Comparison of ENCODE assay signal across 5 mouse cellular contexts in the genomic region with DNA sequence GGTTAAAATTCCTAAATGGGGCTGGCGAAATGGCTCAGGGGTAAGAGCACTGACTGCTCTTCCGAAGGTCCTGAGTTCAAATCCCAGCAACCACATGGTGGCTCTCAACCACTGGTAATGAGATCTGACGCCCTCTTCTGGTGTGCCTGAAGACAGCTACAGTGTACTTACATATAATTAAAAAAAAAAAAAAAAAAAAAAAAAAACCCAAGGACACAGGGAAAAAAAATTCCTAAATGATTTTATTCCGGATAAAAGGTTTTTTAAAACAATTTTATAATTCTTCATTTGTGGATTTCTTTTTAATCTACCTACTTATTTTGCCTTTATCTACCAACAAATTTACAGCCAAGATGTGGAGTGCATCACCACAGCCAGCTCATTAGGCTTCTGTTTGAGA. TPM values are rescaled to one million over a fixed set of nuclear protein-coding genes. Genes with fewer than 3 reads are reported as not detected.
A peak's percentile ranks its signal among the peaks of the same experiment; 100 is the strongest.
DNase-seq lines count a peak whose midpoint lies in the region; ATAC-seq and TF ChIP-seq lines count a peak whose summit lies in the region.
"Not testable (repeated sequence)": the region's sequence is repeated elsewhere in the genome, so short reads cannot be mapped to it uniquely, and the experiment has no call there.

No protein-coding gene starts in this region.

- 91% methylated on average over 4 of the region's 4 CpGs for WGBS in heart, adult 2 months
- 92% methylated on average over 4 of the region's 4 CpGs for WGBS in midbrain, embryonic 11.5 days

- not testable (repeated sequence) for TF ChIP-seq CTCF in CH12.LX (conservative IDR thresholded peaks at IDR 0.05 in 1 of 2, IDR thresholded peaks at IDR 0.05 in 1 of 2; ENCODE audit: low read depth in 2 of 2, low read length in 2 of 2)
- peak in 1 of 3 experiments; percentile 14; a peak in 1 of 6 replicates for TF ChIP-seq CTCF in MEL (IDR thresholded peaks at IDR 0.05 in 2 of 3, conservative IDR thresholded peaks at IDR 0.05 in 1 of 3; ENCODE audit: control insufficient read depth in 1 of 3, insufficient read depth in 1 of 3, low read depth in 2 of 3, low read length in 3 of 3, poor library complexity in 1 of 3, severe bottlenecking in 1 of 3)
- TF ChIP-seq CTCF in heart, adult 2 months (IDR thresholded peaks at IDR 0.05), result 0 out of 2 replicates have a peak, but pooled peaks have one; percentile 6
- peak; percentile 35; the same call in 1 of the 2 replicates for TF ChIP-seq CTCF in layer of hippocampus, adult 2 months (conservative IDR thresholded peaks at IDR 0.05)

- not testable (repeated sequence) for H3K9me3 ChIP-seq in CH12.LX (replicated peaks; ENCODE audit: low read length); MEL (replicated peaks; ENCODE audit: insufficient read depth, low read length); midbrain, embryonic 11.5 days (ENCODE audit: control insufficient read depth, low read length)

- dilution Hi-C loops in CH12.LX (cut with MboI; ENCODE audit: extremely low pct_ligation_motif_present, extremely low pct_unique_long_range_greater_than_20kb, low sequenced_read_pairs), result not testable (repeated sequence)

- intact Hi-C loops in heart, adult 2 months (cut with DNase I), result not testable (repeated sequence)

- not testable (repeated sequence) for H3K27ac ChIP-seq in CH12.LX (ENCODE audit: insufficient read depth, low read depth); MEL (ENCODE audit: control insufficient read depth, low read depth, low read length); heart, adult 2 months; layer of hippocampus, adult 2 months; midbrain, embryonic 11.5 days (ENCODE audit: low read depth, low read length)

- not testable (repeated sequence) for ATAC-seq in midbrain, embryonic 11.5 days (ENCODE audit: low FRiP score)

- in situ Hi-C loops in CH12.LX (cut with MboI; ENCODE audit: low pct_ligation_motif_present, low pct_unique_long_range_greater_than_20kb, low sequenced_read_pairs), result not testable (repeated sequence)

- not testable (repeated sequence) for H3K36me3 ChIP-seq in CH12.LX (replicated peaks in 1 of 2; ENCODE audit: control insufficient read depth in 1 of 2, insufficient read depth in 1 of 2, low read length in 1 of 2); MEL (ENCODE audit: control insufficient read depth in 1 of 2, insufficient read depth in 2 of 2, low read length in 2 of 2); heart, adult 2 months (ENCODE audit: control insufficient read depth, insufficient read depth, low read length); midbrain, embryonic 11.5 days (ENCODE audit: control insufficient read depth, insufficient read depth, low read length)

- not testable (repeated sequence) for H3K4me3 ChIP-seq in CH12.LX (replicated peaks in 1 of 3; ENCODE audit: low read depth in 2 of 3, low read length in 2 of 3, poor library complexity in 1 of 3); MEL (ENCODE audit: control insufficient read depth in 1 of 2, insufficient read depth in 1 of 2, low read depth in 2 of 2, low read length in 2 of 2); heart, adult 2 months; layer of hippocampus, adult 2 months; midbrain, embryonic 11.5 days (ENCODE audit: low read depth, low read length)

- not testable (repeated sequence) for H3K4me2 ChIP-seq in CH12.LX (ENCODE audit: insufficient read depth, low read depth, poor library complexity, severe bottlenecking); midbrain, embryonic 11.5 days

- H3K79me2 ChIP-seq in CH12.LX (replicated peaks; ENCODE audit: control insufficient read depth, extremely low read depth, insufficient read depth, poor library complexity, severe bottlenecking); MEL (ENCODE audit: control insufficient read depth, insufficient read depth, low read length, poor library complexity); heart, adult 2 months (replicated peaks; ENCODE audit: control insufficient read depth, insufficient read depth, low read length): not testable (repeated sequence)

- H3K27me3 ChIP-seq in CH12.LX (replicated peaks); MEL (ENCODE audit: control insufficient read depth in 1 of 2, insufficient read depth in 2 of 2, low read length in 2 of 2); heart, adult 2 months (ENCODE audit: control insufficient read depth, insufficient read depth, low read length); midbrain, embryonic 11.5 days (ENCODE audit: control insufficient read depth, insufficient read depth, low read length): not testable (repeated sequence)

- not testable (repeated sequence) for H3K9ac ChIP-seq in CH12.LX (ENCODE audit: insufficient read depth, low read depth); MEL (ENCODE audit: control insufficient read depth, low read depth, low read length, poor library complexity, severe bottlenecking); heart, adult 2 months (ENCODE audit: low read depth, low read length); midbrain, embryonic 11.5 days (ENCODE audit: low read length)

- DNase-seq in CH12.LX (ENCODE audit: extremely low read depth); MEL (ENCODE audit: low read depth, low spot score); heart, adult 2 months; layer of hippocampus, adult 2 months (ENCODE audit: low spot score in 2 of 2): not testable (repeated sequence)
- peak; percentile 6 for DNase-seq in midbrain, embryonic 11.5 days (ENCODE audit: low spot score, missing footprints)

- not testable (repeated sequence) for TF ChIP-seq POLR2A in CH12.LX (IDR thresholded peaks at IDR 0.05; ENCODE audit: low read depth, low read length); MEL (IDR thresholded peaks at IDR 0.05; ENCODE audit: control insufficient read depth in 1 of 2, insufficient read depth in 1 of 2, low read depth in 1 of 2, low read length in 2 of 2, poor library complexity in 1 of 2); heart, adult 2 months (IDR thresholded peaks at IDR 0.05; ENCODE audit: insufficient read depth, low read depth, low read length)

- not testable (repeated sequence) for TF ChIP-seq RAD21 in CH12.LX (IDR thresholded peaks at IDR 0.05; ENCODE audit: low read depth, low read length); MEL (IDR thresholded peaks at IDR 0.05; ENCODE audit: low read depth, low read length)

- H3K4me1 ChIP-seq in CH12.LX (ENCODE audit: control insufficient read depth in 1 of 2, insufficient read depth in 2 of 2); MEL (ENCODE audit: control insufficient read depth in 1 of 2, insufficient read depth in 2 of 2, low read length in 2 of 2); heart, adult 2 months (ENCODE audit: control insufficient read depth, insufficient read depth, low read length); midbrain, embryonic 11.5 days (ENCODE audit: control insufficient read depth, insufficient read depth, low read length): not testable (repeated sequence)

- TF ChIP-seq EP300 in CH12.LX (IDR thresholded peaks at IDR 0.05; ENCODE audit: low read length); MEL (IDR thresholded peaks at IDR 0.05; ENCODE audit: low read depth in 1 of 2, low read length in 2 of 2); heart, adult 2 months (IDR thresholded peaks at IDR 0.05; ENCODE audit: insufficient read depth, low read depth, low read length): not testable (repeated sequence)

TF ChIP-seq in CH12.LX, 34 proteins besides CTCF, POLR2A, EP300 and RAD21:
- TF ChIP-seq ZNF384 (IDR thresholded peaks at IDR 0.05; ENCODE audit: low read depth, low read length), result 0 out of 2 replicates have a peak, but pooled peaks have one; percentile 12
TF ChIP-seq in CH12.LX: peak in this region for 1; not testable (repeated sequence) for 33.

TF ChIP-seq in MEL, 35 proteins besides CTCF, POLR2A, EP300 and RAD21:
- TF ChIP-seq SMC3 (IDR thresholded peaks at IDR 0.05; ENCODE audit: low read depth, low read length) (0 out of 2 replicates have a peak, but pooled peaks have one; percentile 10), ZNF384 (IDR thresholded peaks at IDR 0.05; ENCODE audit: low read depth, low read length) (peak; percentile 77)
TF ChIP-seq in MEL: peak in this region for 2; not testable (repeated sequence) for 33.

RNA-seq across cellular contexts. Expression of gene Tbc1d9b, which starts 29.2 kb away (rescaled TPM):
- total RNA-seq in CH12.LX (2012; rRNA removed) (23.1 and 27.9 TPM in 2 replicates), CH12.LX (2014; rRNA removed) (12.8 and 14.1 TPM in 2 replicates), MEL (2012; rRNA removed) (17.7 and 18.6 TPM in 2 replicates)
- polyA plus RNA-seq in CH12.LX (2012; ENCODE audit: insufficient read length, low read depth) (26.7 and 28.6 TPM in 2 replicates), MEL (2012; ENCODE audit: insufficient read depth in 1 of 2, insufficient read length in 2 of 2, low read depth in 1 of 2, low replicate concordance in 2 of 2, missing spikeins in 1 of 2) (10 to 100 TPM in 1 of 2 experiments, not detected in 1; 32.5 TPM)
- total RNA-seq in heart, adult 2 months (2021), result 10 to 100 TPM; 41.4 to 44.0 TPM
- 30.9 and 39.6 TPM in 2 replicates for polyA plus RNA-seq in heart, adult 2 months (2012; rRNA removed)
- 100 to 1,000 TPM; 104 to 107 TPM for total RNA-seq in layer of hippocampus, adult 2 months (2021)
- polyA plus RNA-seq in midbrain, embryonic 11.5 days (2014; fragmentation: Nextera tagmentation; extraction: Ambion mirVana), result 27.6 and 30.0 TPM in 2 replicates
